Mouse (Mus musculus) hematopoietic stem cell, adult 5-6 weeks (primary cell): Measurements from ENCODE around the gene Cds1. TPM values are rescaled to one million over a fixed set of nuclear protein-coding genes. Genes with fewer than 3 reads are reported as not detected.
A peak's percentile ranks its signal among the peaks of the same experiment; 100 is the strongest.

ENCODE experiments used
- ATAC-seq, 2 experiments: fragments of 125-278 bp in 1 of 2; replicated peaks in 1 of 2; 2 replicates each; pipeline ENCODE4 v1.8.0; 2016 to 2017; ENCODE audit warnings: inconsistent platforms in 2 of 2, mild to moderate bottlenecking in 2 of 2, moderate number of reproducible peaks in 2 of 2, low read depth in 1 of 2, moderate TSS enrichment in 1 of 2; ENCODE audit not compliant: low FRiP score in 2 of 2, poor library complexity in 2 of 2, severe bottlenecking in 2 of 2, insufficient read depth in 1 of 2, low TSS enrichment in 1 of 2
- total RNA-seq: library from RNA; stranded (forward); fragments of 172-1452, 232-1000 nt; gene quantifications from 2 replicates; pipeline ENCODE4 v1.2.3, GENCODE M21; 2017

Cds1 gene
- total RNA-seq, 1 experiment from 2014 or later, result 16.2 TPM

DNA sequence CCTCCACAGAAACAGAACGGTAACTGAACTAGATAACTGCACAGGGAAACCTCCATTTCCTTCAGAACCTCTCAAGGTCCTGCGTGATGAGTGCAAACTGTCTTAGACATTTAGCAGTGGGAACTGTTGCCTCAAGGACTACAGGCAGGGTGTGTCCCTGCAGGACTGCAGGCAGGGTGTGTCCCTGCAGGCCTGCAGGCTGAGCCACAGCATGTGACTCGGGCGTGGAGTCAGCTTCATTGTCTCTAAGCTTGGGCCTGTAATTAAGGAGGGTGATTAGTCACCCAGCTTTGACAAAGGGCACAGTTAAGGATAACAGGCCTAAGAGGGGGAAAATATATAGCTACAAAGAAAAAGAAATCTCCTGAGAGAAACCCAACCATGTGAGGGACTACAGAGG lies 82.8 kb downstream of the Cds1 start:
- no peak for ATAC-seq

DNA sequence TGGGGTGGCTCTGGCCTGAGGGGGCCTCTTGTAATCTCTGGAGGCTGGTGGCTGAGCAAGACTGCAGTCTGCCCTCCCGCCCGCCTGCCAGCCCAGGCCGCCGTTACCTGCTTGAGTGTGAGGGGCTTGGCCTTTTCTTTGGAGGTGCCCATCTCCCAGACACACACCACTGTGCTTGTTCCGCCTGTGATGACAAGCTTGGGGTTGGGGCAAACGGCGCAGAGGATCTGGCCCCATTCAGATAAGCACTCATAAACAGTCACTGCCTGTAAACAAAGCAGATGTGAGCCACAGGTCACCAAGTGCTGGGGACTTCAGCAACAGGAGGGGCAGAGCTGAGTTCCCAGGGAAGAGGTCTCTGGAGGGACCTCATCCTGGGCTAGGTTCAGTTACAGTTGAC lies 86.2 kb downstream of the Cds1 start:
- ATAC-seq, result no peak

GRCm38 (mm10) chr5:101852116-101852680 lies 87.3 kb downstream of the Cds1 start:
- ATAC-seq, result no peak

DNA sequence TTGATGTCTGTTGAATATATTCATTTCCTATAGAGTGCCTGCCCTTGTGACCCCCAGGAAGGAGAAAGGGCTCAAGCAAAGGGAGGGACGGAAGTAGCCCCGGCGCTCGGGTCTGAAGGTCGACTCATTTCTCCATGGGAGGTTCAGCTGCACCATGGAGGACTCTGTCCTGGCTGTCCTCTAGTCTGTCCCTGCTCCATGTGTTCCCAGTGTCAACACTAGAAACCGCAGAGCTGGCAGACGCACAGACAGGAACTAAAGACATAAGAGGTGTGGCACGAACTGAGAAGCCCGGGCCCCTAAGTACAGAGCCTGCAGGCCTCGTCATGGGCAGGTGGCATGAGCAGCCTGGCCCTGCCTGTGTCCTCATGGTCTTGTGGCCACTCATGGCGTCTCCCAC lies 89.2 kb downstream of the Cds1 start:
- ATAC-seq, result no peak

GRCm38 (mm10) chr5:101854667-101855066 lies 89.7 kb downstream of the Cds1 start:
- ATAC-seq, result peak; percentile 27 to 28; a peak in 1 of 4 replicates

DNA sequence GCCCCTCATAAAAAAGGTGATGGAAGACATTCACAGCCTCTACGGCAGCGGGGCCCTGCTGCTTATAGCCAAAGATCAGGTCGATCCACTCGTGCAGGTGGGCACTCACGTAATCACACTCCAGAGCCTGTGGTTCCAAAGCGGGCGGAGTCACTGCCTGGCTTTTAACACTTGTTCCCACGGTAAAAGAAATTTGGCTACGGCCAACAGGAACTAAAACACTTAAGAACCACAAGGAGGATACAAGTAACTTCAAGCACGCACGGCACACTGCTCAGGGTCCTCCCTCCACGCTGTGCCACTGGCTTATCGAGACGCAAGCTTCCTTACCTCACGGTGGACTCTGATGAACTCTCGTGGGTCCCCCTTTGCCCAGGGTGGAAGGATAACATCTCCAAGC lies 90.5 kb downstream of the Cds1 start:
- no peak for ATAC-seq

- no peak for ATAC-seq
Observed at GRCm38 (mm10) chr5:101858891-101859436, 94.0 kb downstream of the Cds1 start.

GRCm38 (mm10) chr5:101861786-101862571 lies 97.0 kb downstream of the Cds1 start:
- no peak for ATAC-seq

- ATAC-seq, result no peak
Observed at GRCm38 (mm10) chr5:101862651-101863050, 97.7 kb downstream of the Cds1 start.

DNA sequence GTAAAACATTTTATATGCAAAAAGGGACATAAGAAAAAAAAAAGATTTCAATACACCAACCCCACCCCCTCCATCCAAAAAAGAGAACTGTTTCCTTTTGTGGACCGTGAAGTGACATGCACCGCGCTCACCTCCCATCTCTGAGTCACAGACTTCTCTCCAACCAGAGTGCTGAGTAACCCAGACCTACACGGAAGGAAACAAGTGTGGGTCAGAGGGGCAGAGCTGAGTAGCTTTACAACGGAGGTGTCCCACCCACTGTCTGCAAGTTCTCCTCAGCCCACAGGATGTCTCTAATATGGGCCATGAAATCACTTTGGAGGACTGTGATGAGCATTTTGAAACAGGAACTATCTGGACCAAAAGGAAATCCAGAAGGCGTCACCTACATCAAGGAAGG lies 99.0 kb downstream of the Cds1 start:
- peak; percentile 32 to 48 for ATAC-seq

GRCm38 (mm10) chr5:101866722-101867121 lies 101.8 kb downstream of the Cds1 start:
- ATAC-seq, result no peak

Other genes with a start within 250 kb of the Cds1 start
- gene Nkx6-1, start 100.1 kb upstream of the Cds1 start, total RNA-seq, result not detected in 2 replicates